Mouse (Mus musculus) heart, embryonic 11.5 days (tissue): ENCODE results near the gene Arsg. TPM values are rescaled to one million over a fixed set of nuclear protein-coding genes. Genes with fewer than 3 reads are reported as not detected.
A peak's percentile ranks its signal among the peaks of the same experiment; 100 is the strongest.
"Not testable (repeated sequence)": the region's sequence is repeated elsewhere in the genome, so short reads cannot be mapped to it uniquely, and the experiment has no call there.

Experiments used
- ATAC-seq: fragments of 200-750 bp; cut with Nextera tagmentation; replicated peaks from 2 replicates; pipeline ENCODE4 v1.8.0; 2017; ENCODE audit warnings: moderate library complexity; ENCODE audit not compliant: insufficient number of reproducible peaks, low FRiP score, low TSS enrichment
- H3K27ac ChIP-seq: fragments of 300-500 bp; sonication (generic); 2 replicates; pipeline ENCODE4 v1.5.1; 2014; ENCODE audit warnings: mild to moderate bottlenecking, low read depth, low read length
- H3K27me3 ChIP-seq: fragments of 300-500 bp; sonication (generic); 2 replicates; pipeline ENCODE4 v1.6.1; 2014; ENCODE audit warnings: mild to moderate bottlenecking, low read length, mixed read lengths; ENCODE audit not compliant: control insufficient read depth, insufficient read depth
- H3K36me3 ChIP-seq: fragments of 300-500 bp; sonication (generic); 2 replicates; pipeline ENCODE4 v1.6.1; 2014; ENCODE audit warnings: mild to moderate bottlenecking, low read length, moderate library complexity, mixed read lengths; ENCODE audit not compliant: control insufficient read depth, insufficient read depth
- H3K4me1 ChIP-seq: fragments of 300-500 bp; sonication (generic); 2 replicates; pipeline ENCODE4 v1.6.1; 2014; ENCODE audit warnings: low read length; ENCODE audit not compliant: control insufficient read depth, insufficient read depth
- H3K4me2 ChIP-seq: fragments of 300-500 bp; sonication (generic); 2 replicates; pipeline ENCODE4 v1.6.1; 2014; ENCODE audit warnings: mild to moderate bottlenecking, moderate library complexity
- H3K4me3 ChIP-seq: fragments of 300-500 bp; sonication (generic); 2 replicates; pipeline ENCODE4 v1.5.1; 2014; ENCODE audit warnings: low read depth, low read length
- H3K9ac ChIP-seq: fragments of 300-500 bp; sonication (generic); 2 replicates; pipeline ENCODE4 v1.6.1; 2014; ENCODE audit warnings: mild to moderate bottlenecking, low read depth, low read length, moderate library complexity
- H3K9me3 ChIP-seq: fragments of 300-500 bp; sonication (generic); replicated peaks from 2 replicates; pipeline ENCODE4 v1.6.1; 2016; ENCODE audit warnings: low read length; ENCODE audit not compliant: control insufficient read depth
- WGBS: fragments of 180-500 bp; shearing (Covaris S2); extraction: QIAGEN DNeasy Blood & Tissue Kit; methylation state at CpG from one replicate; pipeline ENCODE4 v1.1.7; 2014; ENCODE audit not compliant: insufficient replicate concordance; 5-methylcytosine and 5-hydroxymethylcytosine counted together
- polyA plus RNA-seq: library from polyadenylated mRNA; unstranded; fragments of >200 nt; fragmentation: Nextera tagmentation; extraction: Ambion mirVana; gene quantifications from 2 replicates; pipeline ENCODE4 v1.2.1, GENCODE M21; 2014

The Arsg gene
- polyA plus RNA-seq, 1 experiment from 2014 or later = 4.2 TPM

GRCm38 (mm10) chr11:109480440-109480839 lies 7.3 kb downstream of the Arsg start:
- no peaks in the 10 kb centered on the region for H3K27me3 ChIP-seq
- H3K4me3 ChIP-seq = no peak overlapping the region
- 59% methylated on average over 8 of the region's 8 CpGs for WGBS
- H3K9ac ChIP-seq = no peak overlapping the region
- no peak for ATAC-seq
- H3K4me2 ChIP-seq = no peak overlapping the region
- H3K4me1 ChIP-seq = 0 out of 2 replicates have a peak, but pooled peaks cover 3% of the 10 kb centered on the region
- H3K27ac ChIP-seq = no peak overlapping the region
- H3K36me3 ChIP-seq = no peaks in the 10 kb centered on the region
- no peaks in the 10 kb centered on the region for H3K9me3 ChIP-seq

- Histone ChIP-seq H3K4me2 (no peak overlapping the region), H3K4me3 (no peak overlapping the region), H3K9me3 (no peaks in the 10 kb centered on the region), H3K9ac (no peak overlapping the region), H3K27me3 (no peaks in the 10 kb centered on the region), H3K27ac (no peak overlapping the region), H3K36me3 (no peaks in the 10 kb centered on the region), H3K4me1 (no peaks in the 10 kb centered on the region)
- WGBS = 79% methylated on average over 15 of the region's 15 CpGs
- ATAC-seq = no peak
Observed at GRCm38 (mm10) chr11:109485398-109486045, 12.3 kb downstream of the Arsg start.

- whole genome bisulfite sequencing = 54% methylated on average over 1 of the region's 1 CpGs
Observed at GRCm38 (mm10) chr11:109487111-109487510, 13.9 kb downstream of the Arsg start.

GRCm38 (mm10) chr11:109487991-109488684 lies 15.0 kb downstream of the Arsg start:
- 73% methylated on average over 10 of the region's 10 CpGs for WGBS

More at GRCm38 (mm10) chr11:109487111-109487510, 13.9 kb downstream of the Arsg start:
- no peaks in the 10 kb centered on the region for H3K4me1 ChIP-seq
- H3K9me3 ChIP-seq = no peaks in the 10 kb centered on the region
- H3K9ac ChIP-seq = no peak overlapping the region
- no peak overlapping the region for H3K4me2 ChIP-seq
- H3K27me3 ChIP-seq = no peaks in the 10 kb centered on the region
- H3K36me3 ChIP-seq = no peaks in the 10 kb centered on the region
- ATAC-seq = no peak
- H3K27ac ChIP-seq = no peak overlapping the region
- H3K4me3 ChIP-seq = no peak overlapping the region

GRCm38 (mm10) chr11:109489763-109490162 lies 16.6 kb downstream of the Arsg start:
- Histone ChIP-seq H3K4me3 (no peak overlapping the region), H3K27me3 (no peaks in the 10 kb centered on the region), H3K9me3 (no peaks in the 10 kb centered on the region), H3K4me1 (no peaks in the 10 kb centered on the region), H3K36me3 (no peaks in the 10 kb centered on the region), H3K27ac (no peak overlapping the region), H3K9ac (no peak overlapping the region), H3K4me2 (no peak overlapping the region)
- WGBS = 89% methylated on average over 2 of the region's 2 CpGs
- ATAC-seq = no peak

More at GRCm38 (mm10) chr11:109487991-109488684, 15.0 kb downstream of the Arsg start:
- Histone ChIP-seq H3K4me1 (no peaks in the 10 kb centered on the region), H3K9me3 (no peaks in the 10 kb centered on the region), H3K4me3 (no peak overlapping the region), H3K36me3 (no peaks in the 10 kb centered on the region), H3K27ac (no peak overlapping the region), H3K4me2 (no peak overlapping the region), H3K9ac (no peak overlapping the region), H3K27me3 (no peaks in the 10 kb centered on the region)
- ATAC-seq = no peak

GRCm38 (mm10) chr11:109491844-109492243 lies 18.7 kb downstream of the Arsg start:
- Histone ChIP-seq H3K9me3 (no peaks in the 10 kb centered on the region), H3K4me2 (no peak overlapping the region), H3K27ac (no peak overlapping the region), H3K9ac (no peak overlapping the region), H3K4me1 (peaks cover 11% of the 10 kb centered on the region), H3K4me3 (no peak overlapping the region), H3K27me3 (no peaks in the 10 kb centered on the region), H3K36me3 (no peaks in the 10 kb centered on the region)
- 68% methylated on average over 4 of the region's 4 CpGs for WGBS
- ATAC-seq = no peak

- WGBS = 64% methylated on average over 8 of the region's 8 CpGs
- not testable (repeated sequence) for ATAC-seq
Observed at GRCm38 (mm10) chr11:109492847-109493464, 19.8 kb downstream of the Arsg start.

GRCm38 (mm10) chr11:109494890-109495770 lies 22.0 kb downstream of the Arsg start:
- 44% methylated on average over 24 of the region's 24 CpGs for WGBS
- Histone ChIP-seq H3K27me3 (peaks cover 3% of the 10 kb centered on the region; the same call in 1 of the 2 replicates), H3K36me3 (no peaks in the 10 kb centered on the region), H3K9me3 (no peaks in the 10 kb centered on the region), H3K27ac (no peak overlapping the region), H3K4me2 (peak overlapping the region; percentile 15), H3K4me1 (peaks cover 11% of the 10 kb centered on the region), H3K9ac (no peak overlapping the region), H3K4me3 (no peak overlapping the region)
- ATAC-seq = no peak

More at GRCm38 (mm10) chr11:109492847-109493464, 19.8 kb downstream of the Arsg start:
- H3K9me3 ChIP-seq, H3K27me3 ChIP-seq, H3K9ac ChIP-seq, H3K4me3 ChIP-seq, H3K27ac ChIP-seq, H3K4me2 ChIP-seq, H3K36me3 ChIP-seq: not testable (repeated sequence)
- H3K4me1 ChIP-seq = peaks cover 11% of the 10 kb centered on the region
